In genomic region chr4:120191987-120192386, GRCm38 (mm10) we compare ENCODE assay signal across 20 mouse cellular contexts. TPM values are rescaled to one million over a fixed set of nuclear protein-coding genes. Genes with fewer than 3 reads are reported as not detected.
A peak's percentile ranks its signal among the peaks of the same experiment; 100 is the strongest.
DNase-seq lines count a peak whose midpoint lies in the region; ATAC-seq and TF ChIP-seq lines count a peak whose summit lies in the region.
"Had no signal": no experiment of that assay in that cellular context is flagged by ENCODE, and none has a peak within 500 bp of the region (broad histone marks: within the 10 kb centered on the region; RNA-seq: fewer than 3 reads in every experiment).

No protein-coding gene starts in this region.

- TF ChIP-seq EP300 in lung, postnatal 0 days (IDR thresholded peaks at IDR 0.05), result no peak

- no peaks in the 10 kb centered on the region for H3K4me1 ChIP-seq in lung, postnatal 0 days (ENCODE audit: insufficient read depth, low read depth, low read length)
- H3K4me1 ChIP-seq in intestine, embryonic 14.5 days (replicated peaks; ENCODE audit: control insufficient read depth, insufficient read depth, low read length), result no peaks in the 10 kb centered on the region
- H3K4me1 ChIP-seq: embryonic facial prominence, embryonic 12.5 days had no signal

- peak; percentile 23; the same call in 1 of the 2 replicates for ATAC-seq in lung, postnatal 0 days
- ATAC-seq in intestine, embryonic 14.5 days (replicated peaks; ENCODE audit: low FRiP score, low TSS enrichment, low read depth), result peak; percentile 91
- ATAC-seq: forebrain, embryonic 15.5 days had no signal

- no peaks in the 10 kb centered on the region for H3K27me3 ChIP-seq in lung, postnatal 0 days (replicated peaks; ENCODE audit: insufficient read depth, low read length)
- no peaks in the 10 kb centered on the region for H3K27me3 ChIP-seq in intestine, embryonic 14.5 days (replicated peaks; ENCODE audit: control insufficient read depth, insufficient read depth, low read length)
- H3K27me3 ChIP-seq: embryonic facial prominence, embryonic 12.5 days; forebrain, embryonic 15.5 days had no signal

- no peaks in the 10 kb centered on the region for H3K9me3 ChIP-seq in lung, postnatal 0 days (ENCODE audit: low read length)
- no peaks in the 10 kb centered on the region for H3K9me3 ChIP-seq in intestine, embryonic 14.5 days (ENCODE audit: control insufficient read depth, low read length)
- H3K9me3 ChIP-seq: embryonic facial prominence, embryonic 12.5 days; forebrain, embryonic 15.5 days; heart, embryonic 13.5 days had no signal

- no peak overlapping the region for H3K4me3 ChIP-seq in lung, postnatal 0 days (ENCODE audit: low read depth, low read length)
- H3K4me3 ChIP-seq in intestine, embryonic 14.5 days (ENCODE audit: low read depth, low read length), result no peak overlapping the region
- H3K4me3 ChIP-seq: embryonic facial prominence, embryonic 12.5 days; forebrain, embryonic 15.5 days; heart, embryonic 13.5 days had no signal

- no peak overlapping the region for H3K4me2 ChIP-seq in lung, postnatal 0 days (replicated peaks; ENCODE audit: low read depth, low read length)
- H3K4me2 ChIP-seq in intestine, embryonic 14.5 days (ENCODE audit: low read length), result no peak overlapping the region
- H3K4me2 ChIP-seq: embryonic facial prominence, embryonic 12.5 days; forebrain, embryonic 15.5 days; heart, embryonic 13.5 days had no signal

- WGBS in lung, postnatal 0 days, result 52% methylated on average over 2 of the region's 2 CpGs
- 36% methylated on average over 2 of the region's 2 CpGs for WGBS in intestine, embryonic 14.5 days
- WGBS in large intestine, adult 2 months, result 26% methylated on average over 2 of the region's 2 CpGs

- TF ChIP-seq CTCF in lung, postnatal 0 days (IDR thresholded peaks at IDR 0.05), result no peak

- DNase-seq in lung, postnatal 0 days (ENCODE audit: low spot score), result peak; percentile 44
- no peak for DNase-seq in lung, postnatal 4 days
- peak; percentile 33 for DNase-seq in 3T3-L1 (ENCODE audit: low read depth, low spot score)
- DNase-seq in intestine, embryonic 14.5 days (ENCODE audit: low spot score), result peak; percentile 67
- DNase-seq in large intestine, adult 2 months (ENCODE audit: low read depth, low spot score), result peak; percentile 92
- DNase-seq in liver, result no peak
- no peak for DNase-seq in cerebellum, postnatal 36 days
- DNase-seq: adrenal gland, postnatal 10 days; cerebellum, adult 11 months; cerebellum, adult 8-10 months; cerebellum, postnatal 14 days; gastrocnemius, postnatal 36 days; heart, adult 11 months; heart, postnatal 36 days had no signal

- H3K9ac ChIP-seq in lung, postnatal 0 days (replicated peaks; ENCODE audit: low read depth), result no peak overlapping the region
- no peak overlapping the region for H3K9ac ChIP-seq in intestine, embryonic 14.5 days (ENCODE audit: low read length)
- H3K9ac ChIP-seq: embryonic facial prominence, embryonic 12.5 days; forebrain, embryonic 15.5 days; heart, embryonic 13.5 days had no signal

- no peaks in the 10 kb centered on the region for H3K36me3 ChIP-seq in lung, postnatal 0 days (ENCODE audit: insufficient read depth, low read length)
- H3K36me3 ChIP-seq in intestine, embryonic 14.5 days (ENCODE audit: control insufficient read depth, insufficient read depth, low read length), result no peaks in the 10 kb centered on the region
- H3K36me3 ChIP-seq: embryonic facial prominence, embryonic 12.5 days; forebrain, embryonic 15.5 days; heart, embryonic 13.5 days had no signal

- no peak overlapping the region for H3K27ac ChIP-seq in lung, postnatal 0 days (ENCODE audit: low read length)
- H3K27ac ChIP-seq in intestine, embryonic 14.5 days (ENCODE audit: low read depth), result no peak overlapping the region
- H3K27ac ChIP-seq: embryonic facial prominence, embryonic 12.5 days; forebrain, embryonic 15.5 days; heart, embryonic 13.5 days had no signal

RNA-seq across cellular contexts. Expression of gene Edn2, which starts 31.0 kb away (rescaled TPM):
- 0.12 and 0.18 TPM in 2 replicates for polyA plus RNA-seq in lung, postnatal 0 days (2015; fragmentation: Nextera tagmentation; extraction: Ambion mirVana)
- 4.4 and 4.7 TPM in 2 replicates for polyA plus RNA-seq in intestine, embryonic 14.5 days (2014; fragmentation: Nextera tagmentation; extraction: Ambion mirVana)
- polyA plus RNA-seq in large intestine, adult 2 months (2012; rRNA removed), result 32.1 and 36.8 TPM in 2 replicates
- polyA plus RNA-seq: brain, embryonic 14.5 days; forebrain, embryonic 11.5 days; hindbrain, embryonic 11.5 days had no signal

Comparison
In these comparisons a context has a peak if more than half of its experiments do, and no peak if none do; other contexts are left out.
1. DNase-seq: peak in lung, postnatal 0 days (single experiment), 3T3-L1 (single experiment), intestine, embryonic 14.5 days (single experiment) and large intestine, adult 2 months (single experiment); none in lung, postnatal 4 days (0 of 2), liver (single experiment) and cerebellum, postnatal 36 days (0 of 2).